Mouse (Mus musculus) G1E-ER4 (cell line): ENCODE results near the gene Gsn. TPM values are rescaled to one million over a fixed set of nuclear protein-coding genes. Genes with fewer than 3 reads are reported as not detected.

Experiments used
- GATA1 ChIP-seq: IDR thresholded peaks from one replicate; pipeline ENCODE4 v1.8.0; 2012; ENCODE audit warnings: low read length, inconsistent platforms
- polyA plus RNA-seq: library from polyadenylated mRNA; stranded (reverse); fragments of >175 nt; gene quantifications from 2 replicates; pipeline ENCODE4 v1.2.3, GENCODE M21; 2012

The Gsn gene
- polyA plus RNA-seq, 1 experiment: 2.8 TPM

DNA sequence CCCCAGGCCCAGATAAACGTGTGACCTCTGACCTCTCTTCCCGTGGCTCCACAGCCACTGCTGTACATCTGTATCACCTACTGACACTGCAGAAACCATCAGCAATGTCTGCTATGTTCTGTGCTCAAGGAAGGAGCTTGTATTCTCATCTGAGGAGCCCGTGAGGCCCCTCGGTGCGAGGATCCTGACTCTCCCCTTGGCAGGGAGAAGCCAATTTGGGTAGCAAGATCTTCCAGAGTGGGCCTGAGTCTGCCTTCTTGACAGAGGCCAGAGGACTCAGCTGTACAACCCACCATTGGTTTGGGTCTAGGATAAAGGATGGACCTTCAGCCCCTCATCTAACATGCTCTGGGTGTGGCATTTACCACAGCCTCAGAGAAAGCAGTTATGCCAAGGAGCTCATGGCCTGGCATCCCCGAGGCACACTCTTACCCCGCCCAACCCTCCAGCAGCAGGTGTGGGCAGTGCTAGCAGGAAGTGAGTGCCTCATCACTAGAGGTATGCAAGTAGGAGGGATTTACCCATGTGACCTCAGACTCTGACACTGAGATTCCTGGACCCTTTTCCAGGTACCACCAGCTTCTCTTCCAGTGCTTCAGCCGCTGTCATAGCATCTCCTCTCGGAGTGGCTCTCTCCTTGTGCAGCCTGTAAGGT lies 10.2 kb downstream of the Gsn start:
- no peak for TF ChIP-seq GATA1

DNA sequence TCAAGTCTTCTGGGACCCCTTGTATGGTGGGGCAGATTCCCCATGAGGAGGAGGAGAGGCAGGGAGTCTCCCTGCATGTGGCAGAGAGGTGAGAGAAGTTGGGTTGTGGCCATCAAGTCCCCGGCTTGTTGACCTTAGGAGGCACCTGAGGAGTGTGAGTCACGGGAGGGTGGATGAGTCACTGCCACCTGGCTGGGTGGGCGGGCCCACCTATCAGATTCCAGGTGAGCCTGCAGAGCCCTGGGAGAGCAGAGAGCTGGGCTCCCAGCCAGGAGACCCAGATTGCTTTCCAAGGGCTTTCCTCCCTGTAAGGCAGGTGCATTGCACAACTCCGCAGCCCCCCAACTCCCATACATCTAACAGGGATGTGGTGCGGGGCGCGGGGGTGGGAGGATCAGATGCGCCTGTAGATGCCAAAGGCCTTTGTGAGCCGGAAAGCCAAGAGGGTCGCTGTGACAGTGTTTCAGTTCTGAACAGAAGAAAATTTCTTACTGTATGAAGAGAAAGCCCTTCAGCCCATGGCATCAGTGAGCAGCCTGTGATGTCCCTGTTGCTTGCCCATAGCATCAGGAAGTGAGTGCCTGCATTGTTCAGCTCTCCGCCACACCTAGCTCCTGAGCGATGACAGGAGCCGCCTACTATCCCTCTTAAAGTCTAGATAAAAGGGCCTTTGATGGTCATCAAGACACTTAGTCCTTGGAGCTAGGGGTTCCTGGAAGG lies 11.1 kb downstream of the Gsn start:
- TF ChIP-seq GATA1: no peak

DNA sequence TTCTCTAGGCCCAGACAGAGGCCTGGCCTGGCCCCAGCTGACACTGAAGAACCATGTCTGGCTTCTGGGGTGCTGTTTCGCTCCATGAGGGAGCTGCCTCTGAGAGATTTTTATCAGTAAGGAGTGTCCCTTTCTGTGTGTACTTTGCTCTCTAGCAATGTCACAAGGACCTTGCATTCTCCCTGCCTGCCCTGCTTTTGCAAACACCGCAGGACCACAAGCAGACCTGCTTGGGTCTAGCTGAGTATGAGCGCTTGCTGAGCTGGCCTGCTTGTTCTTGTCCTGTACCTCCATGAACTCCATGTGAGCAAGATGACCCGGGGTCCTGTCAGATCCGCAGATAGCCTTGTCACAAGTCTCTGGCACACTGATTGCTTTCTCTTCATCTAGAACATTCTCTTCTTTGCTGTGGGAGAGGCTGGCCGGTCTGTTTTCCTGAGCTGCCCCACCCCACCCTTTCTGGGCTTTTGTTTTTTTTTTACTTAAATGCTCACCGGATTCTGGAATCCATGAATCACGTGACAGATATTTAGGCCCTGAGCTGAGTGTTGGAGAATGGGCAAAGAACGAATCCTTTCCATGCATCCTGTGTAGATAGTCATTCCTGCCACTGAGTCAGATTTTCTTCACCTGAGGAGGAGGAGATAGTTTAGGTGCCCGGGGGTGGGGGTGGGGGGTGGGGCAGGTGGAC lies 11.8 kb downstream of the Gsn start:
- TF ChIP-seq GATA1: no peak

DNA sequence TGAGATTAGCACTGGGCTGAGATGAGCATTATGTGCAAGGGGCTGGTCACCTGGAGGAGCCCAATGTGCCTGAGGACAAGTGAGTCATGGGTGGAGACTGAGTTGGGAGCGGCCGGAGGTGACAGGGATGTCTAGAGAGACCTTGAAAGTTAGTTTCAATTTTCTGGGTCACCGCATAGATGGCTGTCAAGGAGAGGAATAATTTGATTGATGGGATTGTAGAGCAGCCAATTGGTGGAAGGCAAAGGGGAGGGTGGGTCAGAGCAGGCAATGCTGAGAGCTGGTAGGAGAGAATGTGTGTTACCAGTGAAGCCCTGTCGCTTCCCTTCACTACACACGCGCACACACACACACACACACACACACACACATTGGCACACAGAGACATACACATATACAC lies 13.0 kb downstream of the Gsn start:
- no peak for TF ChIP-seq GATA1

DNA sequence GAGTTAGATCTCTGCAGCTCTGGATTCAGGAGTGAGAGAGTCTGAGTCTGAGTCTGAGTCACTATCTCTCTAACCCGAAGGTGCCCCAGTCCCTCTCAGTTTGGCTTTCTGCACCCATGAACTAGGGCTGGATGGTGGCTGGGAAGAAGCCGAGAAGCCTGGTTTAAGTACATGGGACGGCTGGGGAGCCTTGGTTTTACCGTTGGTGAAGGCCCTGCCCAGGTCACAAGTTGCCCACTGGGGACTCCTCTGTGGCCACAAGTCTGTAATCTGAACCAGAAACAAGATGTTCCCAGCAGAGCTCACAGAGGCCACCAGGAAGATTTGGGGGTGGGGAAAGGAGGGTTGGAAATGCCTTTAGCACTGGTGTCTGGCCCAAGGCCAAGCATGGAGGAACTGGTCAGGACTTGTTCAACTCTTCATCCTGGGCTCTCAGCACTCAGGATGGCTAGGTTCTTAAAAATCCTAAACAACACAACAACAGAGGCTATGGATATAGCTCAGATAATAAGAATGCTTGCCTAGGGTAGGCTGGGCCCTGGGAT lies 13.6 kb downstream of the Gsn start:
- no peak for TF ChIP-seq GATA1

DNA sequence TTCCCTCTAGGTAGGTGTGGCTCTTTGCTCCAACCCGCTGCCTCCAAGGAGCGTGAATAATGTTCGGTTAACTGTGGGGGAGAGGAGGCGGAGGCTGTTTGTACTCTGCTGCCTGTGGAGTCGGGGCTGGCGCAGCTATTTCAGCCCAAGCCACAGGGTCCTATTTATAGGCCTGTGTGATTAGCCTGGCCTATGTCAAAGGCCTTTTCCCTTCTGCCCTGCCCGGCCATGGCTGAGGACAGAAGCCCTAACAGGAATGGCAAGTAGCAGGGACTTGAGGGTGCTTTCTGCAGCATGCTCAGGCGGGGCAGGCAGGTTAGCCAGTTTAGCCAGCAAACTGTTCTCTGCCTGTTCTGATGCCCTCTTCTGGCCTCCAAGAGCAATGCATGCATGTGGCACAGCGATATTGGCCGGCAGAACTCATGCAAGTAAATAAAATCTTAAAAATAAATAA lies 14.4 kb downstream of the Gsn start:
- TF ChIP-seq GATA1: no peak

DNA sequence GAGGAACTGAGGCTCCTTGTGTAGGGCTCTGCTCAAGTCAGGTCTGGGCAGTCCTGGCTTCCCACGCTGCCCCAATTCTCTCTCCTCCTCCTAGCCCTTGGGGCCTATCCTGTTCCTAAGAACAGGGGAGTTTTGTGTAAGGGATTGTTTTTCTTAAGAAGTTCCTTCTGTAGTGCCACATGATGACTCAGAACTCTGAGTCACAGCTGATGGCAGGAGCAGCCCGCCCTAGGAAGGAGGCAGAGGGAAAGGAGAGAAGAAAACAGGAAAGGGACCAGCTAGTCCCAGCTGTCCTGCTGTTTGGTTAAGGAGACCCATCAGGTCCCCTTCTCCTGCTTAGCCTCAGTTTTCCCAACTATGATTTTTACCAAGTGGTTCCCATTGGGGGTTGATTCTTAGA lies 15.6 kb downstream of the Gsn start:
- TF ChIP-seq GATA1: no peak

DNA sequence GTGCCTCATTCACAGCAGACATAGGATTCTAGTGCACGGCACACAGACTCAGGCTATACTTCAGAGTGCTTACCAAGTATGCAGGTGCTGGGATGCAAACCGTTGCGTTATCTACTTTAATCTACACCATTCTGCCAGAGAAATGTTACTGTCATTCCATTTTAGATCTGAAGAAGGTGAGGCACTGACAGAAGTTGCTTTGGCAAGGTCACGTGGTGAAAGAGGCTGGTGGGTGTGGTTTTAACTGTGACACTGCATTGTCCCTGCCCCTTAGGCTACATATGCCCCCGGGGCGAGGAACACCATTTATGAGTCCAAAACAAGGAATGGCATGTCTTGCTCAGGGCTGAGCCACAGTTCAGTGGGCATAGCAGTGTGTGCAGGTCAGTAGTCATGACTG lies 16.7 kb downstream of the Gsn start:
- no peak for TF ChIP-seq GATA1

DNA sequence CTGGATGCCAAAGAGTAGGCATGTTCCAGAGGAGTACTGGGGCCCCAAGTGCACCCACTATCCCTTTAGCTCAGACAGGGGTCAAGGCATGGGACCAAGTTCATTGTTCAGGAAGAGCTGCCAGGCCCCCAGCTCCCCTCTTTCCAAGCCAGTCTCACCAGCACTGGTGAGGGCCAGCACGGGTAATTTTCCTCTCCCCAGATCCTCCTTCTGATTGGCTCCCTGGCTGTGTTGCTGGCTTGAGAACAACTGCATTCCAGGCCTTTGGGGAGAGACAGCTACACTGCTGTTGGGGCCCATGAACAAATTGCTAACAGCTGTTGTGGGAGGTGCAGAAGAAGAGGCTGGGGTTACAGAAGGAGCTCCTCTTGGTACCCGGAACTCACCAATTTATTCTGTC lies 17.4 kb downstream of the Gsn start:
- no peak for TF ChIP-seq GATA1

DNA sequence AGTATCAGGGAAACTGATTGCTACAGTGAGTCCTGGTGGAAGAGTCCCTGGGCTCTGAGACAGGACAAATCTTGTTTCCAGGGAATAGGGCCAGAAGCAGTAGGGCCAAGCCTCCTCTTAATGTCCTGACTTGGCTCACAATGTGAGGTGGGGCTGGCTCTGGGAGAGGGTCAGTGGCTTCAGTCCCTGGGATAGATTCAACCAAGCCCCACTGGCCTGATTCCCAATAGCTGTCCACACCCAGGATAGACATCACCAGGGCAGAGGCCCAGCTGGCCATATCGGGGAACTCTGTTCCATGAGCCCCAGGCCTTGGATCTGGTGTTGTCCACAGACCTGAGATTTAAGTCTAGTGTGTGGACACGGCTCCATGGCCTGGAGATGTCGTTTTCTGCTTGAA lies 21.5 kb downstream of the Gsn start:
- no peak for TF ChIP-seq GATA1

DNA sequence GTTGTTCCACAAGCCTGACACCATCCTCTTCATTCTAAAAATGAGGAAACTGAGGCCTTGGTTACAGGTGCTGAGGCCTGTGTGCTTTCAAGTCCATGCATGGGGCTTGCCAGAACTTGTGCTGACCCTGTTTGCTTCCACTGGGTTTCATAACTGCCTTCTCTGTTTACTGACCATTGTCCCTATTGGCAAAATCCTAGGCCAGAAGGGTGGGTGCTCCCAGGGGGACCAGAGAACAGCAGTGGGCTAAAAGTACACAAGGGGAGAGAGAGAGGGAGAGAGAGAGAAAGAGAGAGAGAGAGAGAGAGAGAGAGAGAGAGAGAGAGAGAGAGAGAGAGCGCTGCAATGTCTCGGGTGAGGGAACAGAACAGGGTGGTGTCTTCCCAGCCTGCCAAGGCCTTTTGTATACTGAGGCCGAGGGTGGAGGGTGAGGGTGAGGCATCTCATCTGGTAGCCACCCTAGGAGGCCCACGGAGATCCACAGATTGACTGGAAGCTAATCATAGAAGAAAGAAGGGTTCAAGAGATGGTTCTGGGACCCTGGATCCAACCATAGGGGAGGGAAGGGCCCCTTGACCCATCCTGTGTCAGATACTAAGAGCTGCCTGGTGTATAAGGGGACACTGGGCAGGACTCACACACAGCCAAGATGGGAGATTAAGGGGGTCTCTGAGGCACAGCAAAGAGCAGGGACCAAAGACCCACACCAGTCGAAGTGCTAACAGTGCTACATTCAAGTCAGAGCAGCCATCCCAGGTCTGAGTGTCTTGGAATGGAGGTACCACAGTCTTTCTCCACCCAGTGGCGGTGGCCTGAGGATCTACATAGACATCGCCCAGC lies 22.4 kb downstream of the Gsn start:
- TF ChIP-seq GATA1: no peak

DNA sequence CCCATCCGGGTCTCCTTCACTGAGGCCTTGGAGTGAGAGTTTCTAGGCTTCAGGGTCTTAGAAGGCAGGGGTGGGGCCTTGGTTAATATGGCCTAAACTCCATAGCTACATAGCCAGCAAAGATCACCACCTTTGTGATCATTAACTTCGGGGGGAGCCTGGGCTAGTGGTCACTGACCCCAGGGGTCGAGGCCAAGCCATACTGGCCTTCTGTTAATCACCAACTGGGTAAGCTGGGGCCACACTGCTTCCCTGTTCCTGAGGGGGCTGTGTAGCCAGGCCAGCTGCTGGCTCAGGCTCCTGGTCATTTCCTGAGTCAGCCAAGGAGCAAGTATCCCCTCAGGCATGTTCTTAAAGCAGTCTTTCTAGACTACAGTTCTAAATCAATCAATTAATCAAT lies 23.8 kb downstream of the Gsn start:
- no peak for TF ChIP-seq GATA1

DNA sequence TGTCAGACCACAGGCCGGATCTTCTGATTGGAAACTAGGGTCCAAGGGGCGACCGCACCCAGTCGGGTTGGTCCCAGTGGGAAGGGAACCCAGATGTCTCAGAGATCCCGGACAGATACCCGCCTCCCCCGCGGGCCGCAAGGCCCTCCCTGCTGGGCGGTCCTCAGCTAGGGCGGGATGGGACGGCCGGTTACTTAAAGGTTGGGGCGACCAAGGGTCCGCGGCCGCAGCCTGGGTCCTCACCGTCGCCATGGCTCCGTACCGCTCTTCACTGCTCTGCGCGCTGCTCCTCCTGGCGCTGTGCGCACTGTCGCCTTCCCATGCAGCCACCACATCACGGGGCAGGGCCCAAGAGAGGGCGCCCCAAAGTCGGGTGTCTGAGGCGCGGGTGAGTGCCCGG lies 26.0 kb downstream of the Gsn start:
- TF ChIP-seq GATA1: no peak

DNA sequence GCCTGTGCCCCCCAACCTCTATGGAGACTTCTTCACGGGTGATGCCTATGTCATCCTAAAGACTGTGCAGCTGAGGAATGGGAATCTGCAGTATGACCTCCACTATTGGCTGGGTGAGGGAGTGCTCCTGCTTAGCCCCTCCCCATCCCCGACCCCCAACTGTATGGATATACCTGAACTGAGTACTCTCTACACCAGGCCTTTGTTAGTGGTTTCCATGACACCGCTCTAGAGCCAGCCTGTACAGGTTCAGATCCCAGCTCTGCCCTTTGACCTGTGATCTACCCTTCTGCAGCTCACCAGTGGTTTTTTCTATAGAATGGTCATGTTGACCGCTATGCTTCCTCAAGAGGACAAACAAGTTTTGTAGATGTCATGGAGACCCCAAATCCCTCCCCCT lies 27.8 kb downstream of the Gsn start:
- TF ChIP-seq GATA1: no peak

DNA sequence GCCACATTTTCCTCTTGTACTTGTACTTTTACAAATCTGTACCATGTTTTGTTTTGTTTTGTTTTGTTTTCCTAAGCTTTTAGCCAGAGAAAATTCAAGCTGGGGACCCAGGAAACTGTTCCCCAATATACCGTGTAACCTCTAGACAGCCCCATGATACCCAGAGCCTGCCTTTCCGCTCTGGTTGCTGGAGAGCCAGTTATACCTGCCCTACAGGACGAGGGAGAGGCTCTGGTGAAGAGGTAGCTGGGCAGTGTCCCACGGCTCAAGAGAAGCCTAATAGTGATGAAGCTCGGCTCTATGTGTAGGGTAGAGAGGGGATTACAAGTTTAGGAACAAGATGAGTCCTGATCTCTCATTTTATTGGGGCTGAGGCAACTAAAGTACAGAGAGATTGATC lies 29.0 kb downstream of the Gsn start:
- TF ChIP-seq GATA1: no peak
